Mouse (Mus musculus) small intestine, adult 10 weeks (tissue): ENCODE results near the gene P2ry13. TPM values are rescaled to one million over a fixed set of nuclear protein-coding genes. Genes with fewer than 3 reads are reported as not detected.

Source experiments
- polyA plus RNA-seq: library from polyadenylated mRNA; stranded (reverse); fragments of 350-450 nt; fragmentation: Illumina TruSeq; extraction: RNeasy Lipid Tissue Mini Kit (QIAGEN cat#74804); gene quantifications from one replicate; pipeline ENCODE4 v1.2.3, GENCODE M21; 2014; ENCODE audit warnings: low replicate concordance

P2ry13 gene
- polyA plus RNA-seq: 10.0 TPM

DNA sequence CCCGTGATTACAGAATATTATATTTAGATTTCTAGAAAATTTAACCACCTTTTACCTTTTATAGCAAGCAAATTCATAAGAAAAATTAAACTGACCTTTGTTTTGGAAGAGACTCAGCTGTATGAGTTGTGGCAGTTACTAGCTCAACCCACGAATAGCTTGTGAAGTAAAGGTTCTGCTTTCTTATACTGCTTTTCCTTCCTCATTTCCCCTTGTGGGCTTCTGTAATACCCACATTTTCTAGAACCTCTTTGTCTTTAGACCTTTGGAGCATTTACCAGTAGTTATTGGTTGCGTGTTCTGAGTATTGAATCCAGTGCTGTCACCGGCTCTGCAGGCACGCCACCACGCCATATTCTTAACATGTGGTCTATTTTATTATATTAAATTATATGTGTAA lies at the start of gene P2ry13:
Gene P2ry13, minus strand, starts transcription at position 156 of the 400 bp plus-strand sequence.

GRCm38 (mm10) chr3:59194938-59195337 lies 15.7 kb downstream of the P2ry13 start, which contains the start of gene Gpr87:
TSS of gene Gpr87 (minus strand) at chr3:59195104.

Other genes with a start within 250 kb of the P2ry13 start
- gene Med12l, start 205.1 kb downstream of the P2ry13 start, polyA plus RNA-seq: 0.78 TPM
- 10.6 TPM for gene Gpr171, start 109.1 kb downstream of the P2ry13 start, polyA plus RNA-seq
- gene P2ry14, start 57.3 kb downstream of the P2ry13 start, polyA plus RNA-seq: 32.6 TPM
- not detected for gene Gpr87, start 15.8 kb downstream of the P2ry13 start, polyA plus RNA-seq
- gene P2ry12, start 52.0 kb upstream of the P2ry13 start, polyA plus RNA-seq: 8.1 TPM
- 3.3 TPM for gene Igsf10, start 133.5 kb upstream of the P2ry13 start, polyA plus RNA-seq